Mouse (Mus musculus) olfactory bulb, adult 2 months (tissue): ENCODE results near the gene Esrp2.

ENCODE experiments used
- CTCF ChIP-seq: fragments of 200-500 bp; IDR thresholded peaks from 2 replicates; pipeline ENCODE4 v1.5.1; 2012; ENCODE audit warnings: low read depth, mild to moderate bottlenecking, low read length, moderate library complexity; ENCODE audit not compliant: insufficient read depth
- POLR2A ChIP-seq: fragments of 200-500 bp; IDR thresholded peaks from 2 replicates; pipeline ENCODE4 v1.6.1; 2012; ENCODE audit warnings: mild to moderate bottlenecking, low read depth, low read length, moderate library complexity; ENCODE audit not compliant: insufficient read depth

DNA sequence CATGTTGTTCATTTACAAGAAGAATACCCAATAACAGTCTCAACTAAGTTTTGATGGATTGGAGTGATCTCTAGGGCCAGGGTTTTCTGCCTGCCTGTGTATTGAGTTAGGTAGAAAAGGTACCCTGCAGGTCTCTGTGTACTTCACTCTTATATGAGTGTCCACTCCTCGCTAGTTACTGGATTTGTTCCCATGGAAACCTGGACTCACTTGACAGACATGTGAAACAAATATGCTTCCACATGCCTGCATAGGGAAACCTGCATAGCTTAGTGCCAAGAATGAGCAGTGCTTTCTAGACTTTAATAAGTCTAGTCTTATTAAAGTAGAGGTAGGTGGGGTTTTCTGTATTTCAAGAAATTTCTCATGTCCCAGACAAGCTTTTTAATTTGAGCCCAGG lies 40.1 kb upstream of the Esrp2 start:
- TF ChIP-seq CTCF (no peak), POLR2A (no peak)
